ENCODE assay signal across 9 mouse cellular contexts in genomic region chr12:86885336-86885735, GRCm38 (mm10). TPM values are rescaled to one million over a fixed set of nuclear protein-coding genes. Genes with fewer than 3 reads are reported as not detected.
A peak's percentile ranks its signal among the peaks of the same experiment; 100 is the strongest.
DNase-seq lines count a peak whose midpoint lies in the region; ATAC-seq lines count a peak whose summit lies in the region.
"Had no signal": no experiment of that assay in that cellular context is flagged by ENCODE, and none has a peak within 500 bp of the region (broad histone marks: within the 10 kb centered on the region; RNA-seq: fewer than 3 reads in every experiment).

No protein-coding gene starts in this region.

- no peaks in the 10 kb centered on the region for H3K27me3 ChIP-seq in kidney, embryonic 16.5 days (ENCODE audit: insufficient read depth, low read length)
- no peaks in the 10 kb centered on the region for H3K27me3 ChIP-seq in embryonic facial prominence, embryonic 12.5 days
- no peaks in the 10 kb centered on the region for H3K27me3 ChIP-seq in intestine, embryonic 14.5 days (replicated peaks; ENCODE audit: control insufficient read depth, insufficient read depth, low read length)
- no peaks in the 10 kb centered on the region for H3K27me3 ChIP-seq in midbrain, embryonic 16.5 days (ENCODE audit: control insufficient read depth, insufficient read depth, low read depth, low read length)
- H3K27me3 ChIP-seq: Patski had no signal

- DNase-seq in kidney, adult 8-10 months, result no peak
- no peak for DNase-seq in intestine, embryonic 14.5 days (ENCODE audit: low spot score)
- no peak for DNase-seq in c-Kit-positive CD71-positive TER-119-positive erythroid progenitor cells, embryonic 14.5 days (ENCODE audit: low spot score)
- DNase-seq in right cerebral cortex, adult 2 months (ENCODE audit: low spot score in 2 of 2), result no peak

- H3K27ac ChIP-seq in kidney, embryonic 16.5 days (ENCODE audit: low read length), result peak overlapping the region; percentile 100
- H3K27ac ChIP-seq in embryonic facial prominence, embryonic 12.5 days, result peak overlapping the region; percentile 99
- H3K27ac ChIP-seq in intestine, embryonic 14.5 days (ENCODE audit: low read depth), result peak overlapping the region; percentile 100
- H3K27ac ChIP-seq in midbrain, embryonic 16.5 days (ENCODE audit: low read length), result peak overlapping the region; percentile 99

- no peak for ATAC-seq in kidney, embryonic 16.5 days (ENCODE audit: low FRiP score, low TSS enrichment)
- ATAC-seq in embryonic facial prominence, embryonic 12.5 days (ENCODE audit: insufficient number of reproducible peaks, insufficient read depth, low FRiP score, low TSS enrichment), result no peak
- ATAC-seq in intestine, embryonic 14.5 days (replicated peaks; ENCODE audit: low FRiP score, low TSS enrichment, low read depth), result no peak
- no peak for ATAC-seq in midbrain, embryonic 16.5 days
- no peak for ATAC-seq in granulocyte monocyte progenitor cell, adult 5-6 weeks (replicated peaks; ENCODE audit: poor library complexity, severe bottlenecking)

- H3K36me3 ChIP-seq in kidney, embryonic 16.5 days (ENCODE audit: insufficient read depth, low read length), result 0 out of 2 replicates have a peak, but pooled peaks cover 6% of the 10 kb centered on the region
- H3K36me3 ChIP-seq in embryonic facial prominence, embryonic 12.5 days, result no peaks in the 10 kb centered on the region
- 0 out of 2 replicates have a peak, but pooled peaks cover 4% of the 10 kb centered on the region for H3K36me3 ChIP-seq in intestine, embryonic 14.5 days (ENCODE audit: control insufficient read depth, insufficient read depth, low read length)
- no peaks in the 10 kb centered on the region; the same call in 1 of the 2 replicates for H3K36me3 ChIP-seq in midbrain, embryonic 16.5 days (ENCODE audit: control insufficient read depth, insufficient read depth, low read length)

- peak overlapping the region; percentile 92 for H3K4me3 ChIP-seq in kidney, embryonic 16.5 days (ENCODE audit: low read length)
- H3K4me3 ChIP-seq in embryonic facial prominence, embryonic 12.5 days, result peak overlapping the region; percentile 89
- H3K4me3 ChIP-seq in intestine, embryonic 14.5 days (ENCODE audit: low read depth, low read length), result peak overlapping the region; percentile 91
- H3K4me3 ChIP-seq in midbrain, embryonic 16.5 days (ENCODE audit: low read depth, low read length), result peak overlapping the region; percentile 91

- H3K9ac ChIP-seq in kidney, embryonic 16.5 days (replicated peaks; ENCODE audit: low read length), result peak overlapping the region; percentile 63
- H3K9ac ChIP-seq in embryonic facial prominence, embryonic 12.5 days, result peak overlapping the region; percentile 17; the same call in 1 of the 2 replicates
- H3K9ac ChIP-seq in intestine, embryonic 14.5 days (ENCODE audit: low read length), result peak overlapping the region; percentile 97; the same call in 1 of the 2 replicates
- peak overlapping the region; percentile 54 for H3K9ac ChIP-seq in midbrain, embryonic 16.5 days (ENCODE audit: low read depth, low read length)

- peak overlapping the region; percentile 56 for H3K4me2 ChIP-seq in kidney, embryonic 16.5 days (replicated peaks; ENCODE audit: low read depth, low read length)
- H3K4me2 ChIP-seq in embryonic facial prominence, embryonic 12.5 days (replicated peaks), result peak overlapping the region; percentile 91
- H3K4me2 ChIP-seq in intestine, embryonic 14.5 days (ENCODE audit: low read length), result peak overlapping the region; percentile 94
- H3K4me2 ChIP-seq in midbrain, embryonic 16.5 days (ENCODE audit: low read length), result peak overlapping the region; percentile 79

- 7% methylated on average over 6 of the region's 6 CpGs for WGBS in kidney, embryonic 16.5 days
- WGBS in embryonic facial prominence, embryonic 12.5 days, result 13% methylated on average over 6 of the region's 6 CpGs
- 11% methylated on average over 6 of the region's 6 CpGs for WGBS in intestine, embryonic 14.5 days
- 3% methylated on average over 6 of the region's 6 CpGs for WGBS in midbrain, embryonic 16.5 days

- peaks cover 64% of the 10 kb centered on the region for H3K4me1 ChIP-seq in kidney, embryonic 16.5 days (ENCODE audit: insufficient read depth, low read length)
- H3K4me1 ChIP-seq in embryonic facial prominence, embryonic 12.5 days, result peaks cover 48% of the 10 kb centered on the region
- peaks cover 45% of the 10 kb centered on the region for H3K4me1 ChIP-seq in intestine, embryonic 14.5 days (replicated peaks; ENCODE audit: control insufficient read depth, insufficient read depth, low read length)
- H3K4me1 ChIP-seq in midbrain, embryonic 16.5 days (ENCODE audit: control insufficient read depth, insufficient read depth, low read length), result peaks cover 51% of the 10 kb centered on the region

- no peaks in the 10 kb centered on the region for H3K9me3 ChIP-seq in kidney, embryonic 16.5 days (ENCODE audit: low read length)
- no peaks in the 10 kb centered on the region for H3K9me3 ChIP-seq in embryonic facial prominence, embryonic 12.5 days
- H3K9me3 ChIP-seq in intestine, embryonic 14.5 days (ENCODE audit: control insufficient read depth, low read length), result no peaks in the 10 kb centered on the region
- no peaks in the 10 kb centered on the region for H3K9me3 ChIP-seq in midbrain, embryonic 16.5 days (replicated peaks; ENCODE audit: control insufficient read depth, low read length, poor library complexity, severe bottlenecking)

RNA-seq across cellular contexts. Expression of gene Irf2bpl, which starts 0.7 kb away (rescaled TPM):
- polyA plus RNA-seq in kidney, embryonic 16.5 days (2015; fragmentation: Nextera tagmentation; extraction: Ambion mirVana), result 30.3 and 30.4 TPM in 2 replicates
- 53.9 and 59.2 TPM in 2 replicates for polyA plus RNA-seq in embryonic facial prominence, embryonic 12.5 days (2016; fragmentation: Nextera tagmentation; extraction: Ambion mirVana)
- 16.3 and 18.4 TPM in 2 replicates for polyA plus RNA-seq in intestine, embryonic 14.5 days (2014; fragmentation: Nextera tagmentation; extraction: Ambion mirVana)
- 69.3 and 76.9 TPM in 2 replicates for polyA plus RNA-seq in midbrain, embryonic 16.5 days (2015; fragmentation: Nextera tagmentation; extraction: Ambion mirVana)
- 1.2 and 1.8 TPM in 2 replicates for total RNA-seq in granulocyte monocyte progenitor cell, adult 5-6 weeks (2014; fragmentation: Nextera tagmentation)
- 0.15 and 0.78 TPM in 2 replicates for total RNA-seq in granulocyte monocyte progenitor cell, adult 5-6 weeks (2017)

Comparison
In these comparisons a context has a peak if more than half of its experiments do, and no peak if none do; other contexts are left out.
1. H3K9ac ChIP-seq: peak in every context shown above with its lines; median percentile 97 in intestine, embryonic 14.5 days; 63 in kidney, embryonic 16.5 days; 54 in midbrain, embryonic 16.5 days; 17 in embryonic facial prominence, embryonic 12.5 days.